Mouse (Mus musculus) right cerebral cortex, postnatal 10 days (tissue): ENCODE results near the gene Zfp687.
"Not testable (repeated sequence)": the region's sequence is repeated elsewhere in the genome, so short reads cannot be mapped to it uniquely, and the experiment has no call there.

Source experiments
- DNase-seq, 2 experiments: peaks; one replicate each; pipeline ENCODE4 v3.0.0; 2021; ENCODE audit warnings: low spot score in 2 of 2

Gene Zfp687

GRCm38 (mm10) chr3:95015337-95015872 is at the start of gene Zfp687:
Zfp687 (minus strand) TSS chr3:95015448.
- peak; percentile 100 for DNase-seq

GRCm38 (mm10) chr3:95063741-95064140 is 48.5 kb upstream of the Zfp687 start:
- DNase-seq, result no peak

DNA sequence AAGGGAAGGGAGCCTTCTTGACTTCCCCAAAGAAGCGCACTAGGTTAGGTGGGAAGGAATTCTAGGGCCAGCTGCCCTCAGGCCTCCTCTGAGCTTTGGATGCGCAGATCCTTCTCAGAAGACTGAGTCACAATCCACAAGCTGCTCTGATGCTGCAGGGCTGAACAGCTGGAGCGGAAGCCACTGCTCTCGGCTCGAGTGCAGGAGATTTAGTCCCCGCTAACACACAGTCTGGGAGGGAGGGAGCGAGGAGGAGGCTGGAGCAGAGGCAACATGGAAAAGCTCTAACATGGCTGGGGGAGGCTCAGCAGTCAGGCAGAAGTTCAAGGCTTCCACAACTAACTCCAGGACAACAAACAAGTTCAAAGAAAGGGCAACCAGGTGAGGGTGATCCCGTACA is 42.8 kb upstream of the Zfp687 start:
- DNase-seq, result no peak

DNA sequence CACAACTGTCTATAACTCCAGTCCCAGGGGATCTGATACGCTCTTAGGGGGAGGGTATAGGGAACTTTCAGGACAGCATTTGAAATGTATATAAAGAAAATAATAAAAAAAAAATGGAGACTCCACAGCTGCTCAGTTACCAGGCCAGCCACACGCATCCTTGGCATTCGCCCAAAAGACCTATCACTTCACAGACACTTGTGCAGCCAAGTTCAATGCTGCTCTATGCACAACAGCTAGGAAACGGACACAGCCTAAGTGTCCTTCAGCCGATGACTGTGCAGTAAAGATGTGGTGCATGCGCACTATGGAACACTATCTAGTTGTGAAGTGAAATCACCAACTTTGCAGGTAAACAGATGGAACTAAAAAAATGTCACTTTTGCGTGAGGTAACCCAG is 41.0 kb upstream of the Zfp687 start:
- DNase-seq, result no peak

- peak; percentile 45 to 55 for DNase-seq
Observed at GRCm38 (mm10) chr3:95054481-95055260, 39.4 kb upstream of the Zfp687 start.

- no peak for DNase-seq
Observed at GRCm38 (mm10) chr3:95053701-95054100, 38.5 kb upstream of the Zfp687 start.

DNA sequence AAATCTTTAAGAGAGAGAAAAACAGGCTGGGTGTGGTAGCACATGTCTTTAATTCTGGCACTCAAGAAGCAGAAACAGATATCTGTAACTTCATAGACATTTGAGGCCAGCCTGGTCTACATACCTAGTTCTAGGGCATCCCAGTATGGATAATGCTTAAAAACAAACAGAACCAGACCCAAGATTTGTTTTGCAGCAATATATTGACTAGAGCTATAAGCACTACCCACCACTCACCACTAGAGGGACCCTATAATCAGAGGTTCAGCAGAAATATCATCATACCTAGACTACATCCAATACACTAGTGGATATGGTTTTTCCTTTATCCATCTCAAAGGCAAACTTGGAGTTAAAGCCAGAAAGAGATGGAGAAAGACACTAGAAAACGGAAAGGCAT is 37.7 kb upstream of the Zfp687 start:
- peak; percentile 53 to 59 for DNase-seq

- no peak for DNase-seq
Observed at GRCm38 (mm10) chr3:95047914-95048313, 32.7 kb upstream of the Zfp687 start.

GRCm38 (mm10) chr3:95046462-95047057 is 31.3 kb upstream of the Zfp687 start:
- no peak for DNase-seq

- no peak for DNase-seq
Observed at GRCm38 (mm10) chr3:95043251-95043650, 28.0 kb upstream of the Zfp687 start.

- DNase-seq, result no peak
Observed at GRCm38 (mm10) chr3:95042838-95043229, 27.6 kb upstream of the Zfp687 start.

GRCm38 (mm10) chr3:95042166-95042837 is 27.1 kb upstream of the Zfp687 start, which contains the start of gene Psmd4:
Psmd4 (minus strand) TSS chr3:95042614.
- DNase-seq, result peak; percentile 99

- no peak for DNase-seq
Observed at GRCm38 (mm10) chr3:95041625-95042024, 26.4 kb upstream of the Zfp687 start.

- no peak for DNase-seq
Observed at GRCm38 (mm10) chr3:95029953-95030352, 14.7 kb upstream of the Zfp687 start.

DNA sequence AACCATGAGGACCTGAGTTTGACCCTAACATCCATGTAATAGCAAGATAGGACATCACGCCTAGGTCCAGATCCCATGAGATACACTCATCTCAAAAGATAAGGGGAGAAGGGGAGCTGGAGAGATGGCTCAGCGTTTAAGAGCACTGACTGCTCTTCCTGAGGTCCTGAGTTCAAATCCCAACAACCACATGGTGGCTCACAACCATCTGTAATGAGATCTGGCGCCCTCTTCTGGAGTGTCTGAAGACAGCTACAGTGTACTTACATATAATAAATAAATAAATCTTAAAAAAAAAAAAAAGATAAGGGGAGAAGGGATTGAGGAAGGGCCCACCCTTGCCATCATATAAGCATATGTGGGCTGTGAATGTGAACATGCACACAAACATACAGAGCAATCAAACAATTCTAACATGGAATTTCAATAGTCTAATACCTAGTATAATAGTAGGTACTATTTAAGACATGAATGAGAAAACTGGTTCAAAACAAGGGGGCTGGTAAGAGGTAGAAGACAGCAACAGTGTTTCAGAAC is 14.1 kb upstream of the Zfp687 start:
- not testable (repeated sequence) for DNase-seq

DNA sequence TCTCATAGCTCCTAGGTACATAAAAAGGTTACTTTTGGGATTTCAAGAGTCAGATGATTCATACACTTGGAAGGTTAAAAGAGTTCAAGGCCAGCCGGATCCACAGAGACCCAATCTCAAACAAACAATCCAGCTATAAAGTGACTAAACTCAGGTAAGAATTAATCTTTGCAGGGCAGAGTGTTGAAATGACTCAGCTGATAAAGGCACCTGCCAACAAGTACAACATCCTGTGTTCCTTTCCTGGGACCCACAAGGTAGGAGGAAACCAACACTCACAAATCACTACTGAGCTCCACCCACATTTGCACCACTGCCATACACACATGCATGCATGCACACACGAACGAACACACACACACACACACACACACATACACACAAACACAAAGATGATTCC is 13.4 kb upstream of the Zfp687 start:
- no peak for DNase-seq

DNA sequence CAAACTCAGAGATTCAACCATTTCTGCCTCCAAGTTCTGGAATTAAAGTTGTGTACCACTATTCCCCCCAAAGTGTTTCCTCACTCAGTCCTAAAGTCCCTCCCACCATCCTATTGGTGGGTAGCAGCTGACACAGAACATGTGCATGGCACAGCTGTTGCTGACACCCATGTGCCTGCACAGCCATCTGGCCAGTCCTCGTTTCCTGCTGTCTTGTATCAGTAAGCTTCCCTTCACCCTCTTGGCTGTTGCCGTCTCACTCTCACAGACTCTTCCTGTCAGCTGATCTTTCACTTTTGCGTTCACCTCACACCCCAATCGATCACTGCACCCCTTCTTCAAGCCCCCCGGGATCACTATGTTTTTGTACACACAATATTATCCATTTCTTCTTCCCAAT is 12.5 kb upstream of the Zfp687 start:
- DNase-seq, result peak; percentile 62 to 82

GRCm38 (mm10) chr3:95027057-95027645 is 11.9 kb upstream of the Zfp687 start:
- DNase-seq, result no peak

DNA sequence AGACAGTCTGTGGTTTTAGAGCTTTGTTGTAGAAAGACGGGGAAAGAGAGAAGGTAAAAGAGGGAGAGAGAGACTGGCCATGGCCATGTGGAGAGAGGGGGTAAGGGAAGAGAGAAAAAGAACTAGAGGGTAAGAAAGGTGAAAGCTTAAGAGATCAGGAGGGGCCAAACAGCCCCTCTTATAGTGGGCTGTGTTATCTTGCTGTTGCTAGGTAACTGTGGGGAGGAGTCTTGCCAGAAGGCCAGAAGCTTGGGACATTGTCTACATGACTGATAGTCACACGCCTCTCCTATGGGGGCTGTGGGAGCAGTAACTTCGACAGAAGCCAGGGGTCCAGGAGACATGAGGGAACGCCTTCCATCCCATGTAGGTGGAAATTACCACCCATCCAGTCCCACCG is 10.0 kb upstream of the Zfp687 start:
- no peak for DNase-seq

GRCm38 (mm10) chr3:95024551-95024950 is 9.3 kb upstream of the Zfp687 start:
- peak in 1 of 2 experiments; percentile 78 for DNase-seq

- not testable (repeated sequence) for DNase-seq
Observed at GRCm38 (mm10) chr3:95020956-95021355, 5.7 kb upstream of the Zfp687 start.

DNA sequence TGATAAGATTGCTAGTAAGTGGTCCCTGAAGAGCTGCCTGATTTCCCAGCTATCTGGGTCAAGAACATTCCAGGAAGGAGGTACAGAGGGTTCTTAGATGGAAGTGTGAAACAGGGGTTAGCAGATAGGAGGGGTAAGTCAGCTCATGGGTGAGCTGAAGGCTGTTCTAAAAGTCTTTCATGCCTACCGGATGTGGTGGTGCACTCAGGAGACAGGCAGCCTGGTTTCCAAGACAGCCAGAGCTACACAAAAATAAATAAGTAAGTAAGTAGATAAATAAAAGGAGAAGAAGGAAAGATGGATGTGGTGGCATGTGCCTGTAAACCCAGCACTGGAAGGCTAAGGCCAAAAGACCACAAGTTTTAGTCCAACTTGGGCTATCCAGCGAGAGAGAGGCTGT is 3.5 kb upstream of the Zfp687 start:
- no peak for DNase-seq
